Mouse (Mus musculus) forebrain, embryonic 13.5 days (tissue): Measurements from ENCODE around the gene Cfap99. TPM values are rescaled to one million over a fixed set of nuclear protein-coding genes. Genes with fewer than 3 reads are reported as not detected.
A peak's percentile ranks its signal among the peaks of the same experiment; 100 is the strongest.

Experiments
- ATAC-seq: fragments of 200-750 bp; cut with Nextera tagmentation; 2 replicates; pipeline ENCODE4 v1.8.0; 2017
- H3K27ac ChIP-seq: fragments of 300-500 bp; sonication (generic); 2 replicates; pipeline ENCODE4 v1.5.1; 2015; ENCODE audit warnings: inconsistent platforms, mild to moderate bottlenecking, moderate library complexity
- H3K27me3 ChIP-seq: fragments of 300-500 bp; sonication (generic); 2 replicates; pipeline ENCODE4 v1.6.1; 2015; ENCODE audit warnings: mild to moderate bottlenecking, inconsistent platforms
- H3K36me3 ChIP-seq: fragments of 300-500 bp; sonication (generic); 2 replicates; pipeline ENCODE4 v1.6.1; 2015; ENCODE audit warnings: mild to moderate bottlenecking, inconsistent platforms; ENCODE audit not compliant: poor library complexity, severe bottlenecking
- H3K4me1 ChIP-seq: fragments of 300-500 bp; sonication (generic); 2 replicates; pipeline ENCODE4 v1.6.1; 2015; ENCODE audit warnings: inconsistent platforms
- H3K4me2 ChIP-seq: fragments of 300-500 bp; sonication (generic); 2 replicates; pipeline ENCODE4 v1.6.1; 2015; ENCODE audit warnings: inconsistent platforms, mild to moderate bottlenecking, moderate library complexity
- H3K4me3 ChIP-seq: fragments of 300-500 bp; sonication (generic); 2 replicates; pipeline ENCODE4 v1.5.1; 2015; ENCODE audit warnings: mild to moderate bottlenecking, inconsistent platforms
- H3K9ac ChIP-seq: fragments of 300-500 bp; sonication (generic); 2 replicates; pipeline ENCODE4 v1.6.1; 2015; ENCODE audit warnings: mild to moderate bottlenecking, inconsistent platforms
- H3K9me3 ChIP-seq: fragments of 300-500 bp; sonication (generic); replicated peaks from 2 replicates; pipeline ENCODE4 v1.6.1; 2016; ENCODE audit warnings: inconsistent platforms
- WGBS: fragments of 180-500 bp; shearing (Covaris S2); methylation state at CpG from one replicate; pipeline ENCODE4 v1.1.7; 2015; 5-methylcytosine and 5-hydroxymethylcytosine counted together
- polyA plus RNA-seq: library from polyadenylated mRNA; unstranded; fragments of >200 nt; fragmentation: Nextera tagmentation; extraction: Ambion mirVana; gene quantifications from 2 replicates; pipeline ENCODE4 v1.2.1, GENCODE M21; 2015

Cfap99 gene
- 0.08 TPM in 1 of 2 replicates, not detected in the other for polyA plus RNA-seq

- Histone ChIP-seq H3K4me1 (peaks cover 15% of the 10 kb centered on the region), H3K4me3 (peak within 1 kb of the TSS; percentile 68), H3K9ac (peak within 1 kb of the TSS; percentile 64), H3K4me2 (peak within 1 kb of the TSS; percentile 90), H3K27me3 (peaks cover 63% of the 10 kb centered on the region), H3K9me3 (no peaks in the 10 kb centered on the region), H3K36me3 (no peaks in the 10 kb centered on the region), H3K27ac (no peak within 1 kb of the TSS)
- under 1% methylated on average over 73 of the region's 83 CpGs for WGBS
- peak; percentile 99 for ATAC-seq
These were observed at the start of gene Cfap99, which contains the start of gene Zfyve28 for GRCm38 (mm10) chr5:34288154-34288716. Gene Cfap99 (plus strand): TSS chr5:34288600. Gene Zfyve28 (minus strand): TSS chr5:34288449.

- H3K9ac ChIP-seq, result no peak overlapping the region
- H3K4me2 ChIP-seq, result no peak overlapping the region
- H3K4me1 ChIP-seq, result peaks cover 13% of the 10 kb centered on the region
- no peaks in the 10 kb centered on the region for H3K27me3 ChIP-seq
- 52% methylated on average over 15 of the region's 15 CpGs for WGBS
- H3K27ac ChIP-seq, result no peak overlapping the region
- no peaks in the 10 kb centered on the region for H3K9me3 ChIP-seq
- H3K36me3 ChIP-seq, result no peaks in the 10 kb centered on the region
- no peak for ATAC-seq
- no peak overlapping the region for H3K4me3 ChIP-seq
These were observed 46.0 kb upstream of the Cfap99 start for GRCm38 (mm10) chr5:34242224-34242963.

DNA sequence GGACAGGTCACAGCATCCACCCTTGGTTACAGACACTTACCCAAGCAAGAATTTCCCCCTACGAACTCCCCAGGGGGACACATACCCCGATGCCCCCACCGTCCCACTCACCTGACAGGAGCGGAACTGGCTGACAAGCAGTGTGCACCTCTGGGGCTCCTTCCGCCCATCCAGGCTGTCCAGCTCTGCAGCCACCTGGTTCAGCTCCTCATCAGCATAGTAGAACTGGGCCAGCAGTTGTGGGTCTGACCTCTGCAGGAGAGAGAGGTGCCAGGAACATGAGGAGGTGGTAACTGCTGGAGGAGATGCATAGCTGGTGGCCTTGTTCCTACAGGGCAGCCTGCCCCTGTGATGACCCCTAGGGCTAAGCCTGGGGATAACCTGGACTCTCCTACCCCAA is 45.3 kb upstream of the Cfap99 start:
- no peak for ATAC-seq
- no peak overlapping the region for H3K27ac ChIP-seq
- H3K4me1 ChIP-seq, result peaks cover 13% of the 10 kb centered on the region
- no peak overlapping the region for H3K9ac ChIP-seq
- WGBS, result 87% methylated on average over 5 of the region's 5 CpGs
- H3K27me3 ChIP-seq, result no peaks in the 10 kb centered on the region
- no peaks in the 10 kb centered on the region for H3K36me3 ChIP-seq
- no peaks in the 10 kb centered on the region for H3K9me3 ChIP-seq
- no peak overlapping the region for H3K4me2 ChIP-seq
- H3K4me3 ChIP-seq, result no peak overlapping the region

DNA sequence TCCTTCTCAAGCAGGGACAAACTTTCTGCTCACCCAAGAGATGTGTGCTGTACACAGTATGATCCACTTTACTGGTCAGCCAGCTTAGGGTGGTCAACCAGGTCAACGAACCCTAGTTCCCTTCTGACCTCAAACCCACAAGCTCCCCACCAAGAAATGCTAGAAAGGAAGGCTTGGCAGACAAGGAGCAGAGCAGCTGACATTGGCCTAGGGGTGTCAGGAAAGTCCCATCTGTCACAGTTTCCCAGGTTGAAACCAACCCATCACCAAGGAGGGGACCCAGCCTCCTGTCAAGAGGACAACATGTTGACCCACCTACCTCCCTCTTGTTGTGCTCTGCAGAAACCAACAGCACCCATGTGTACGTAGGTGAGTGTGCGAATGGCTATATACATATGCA is 42.0 kb upstream of the Cfap99 start:
- Histone ChIP-seq H3K9ac (no peak overlapping the region), H3K27ac (no peak overlapping the region), H3K36me3 (no peaks in the 10 kb centered on the region), H3K9me3 (no peaks in the 10 kb centered on the region), H3K4me3 (no peak overlapping the region), H3K4me2 (no peak overlapping the region), H3K4me1 (peaks cover 35% of the 10 kb centered on the region), H3K27me3 (no peaks in the 10 kb centered on the region)
- WGBS, result 95% methylated on average over 3 of the region's 3 CpGs
- ATAC-seq, result no peak

DNA sequence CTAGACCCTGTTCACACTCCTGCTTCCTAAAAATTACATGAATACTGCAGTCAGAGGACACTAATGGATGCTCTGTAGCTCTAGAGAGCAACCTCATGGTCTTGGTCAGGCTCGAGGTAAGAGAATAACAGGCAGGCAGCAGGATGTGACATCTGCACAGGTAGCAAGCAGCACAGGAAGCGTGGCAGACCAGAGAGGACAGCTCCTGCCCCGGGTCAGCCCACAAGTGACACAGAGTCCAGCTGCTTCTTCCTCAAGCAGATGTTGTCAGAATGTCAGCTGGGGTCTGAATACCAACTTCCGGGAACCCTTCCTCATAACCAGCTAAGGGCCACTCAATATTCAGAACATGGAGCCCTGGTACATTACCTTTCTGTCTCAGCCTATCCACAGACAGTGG is 39.3 kb upstream of the Cfap99 start:
- no peak for ATAC-seq
- no peaks in the 10 kb centered on the region for H3K9me3 ChIP-seq
- peaks cover 39% of the 10 kb centered on the region for H3K4me1 ChIP-seq
- no peak overlapping the region for H3K4me2 ChIP-seq
- no peak overlapping the region for H3K4me3 ChIP-seq
- WGBS, result 92% methylated on average over 4 of the region's 4 CpGs
- H3K27ac ChIP-seq, result no peak overlapping the region
- no peak overlapping the region for H3K9ac ChIP-seq
- H3K27me3 ChIP-seq, result no peaks in the 10 kb centered on the region
- no peaks in the 10 kb centered on the region for H3K36me3 ChIP-seq

DNA sequence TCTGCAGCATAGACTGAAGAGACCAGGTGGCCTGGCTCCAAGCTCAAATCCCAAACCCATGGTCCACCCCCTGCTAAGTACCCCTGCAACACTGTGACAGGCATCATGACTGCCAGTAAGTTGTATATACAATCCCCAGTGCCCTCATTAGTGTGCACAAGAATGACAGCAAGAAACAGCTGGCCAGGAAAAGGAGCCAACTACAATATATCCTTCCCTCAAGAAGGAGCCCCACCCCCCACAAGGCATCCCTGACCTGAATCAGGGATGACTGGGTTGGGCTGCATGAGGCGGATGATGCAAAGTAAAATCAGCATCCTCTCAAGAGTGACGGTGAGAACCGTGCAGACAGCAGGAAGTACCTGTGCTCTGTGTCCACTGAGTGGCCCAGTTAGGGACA is 38.3 kb upstream of the Cfap99 start:
- no peak overlapping the region for H3K4me2 ChIP-seq
- H3K9me3 ChIP-seq, result no peaks in the 10 kb centered on the region
- 71% methylated on average over 3 of the region's 3 CpGs for WGBS
- H3K9ac ChIP-seq, result no peak overlapping the region
- peaks cover 39% of the 10 kb centered on the region for H3K4me1 ChIP-seq
- H3K27ac ChIP-seq, result no peak overlapping the region
- no peak overlapping the region for H3K4me3 ChIP-seq
- H3K36me3 ChIP-seq, result no peaks in the 10 kb centered on the region
- no peak for ATAC-seq
- no peaks in the 10 kb centered on the region for H3K27me3 ChIP-seq

GRCm38 (mm10) chr5:34251794-34252193 is 36.6 kb upstream of the Cfap99 start:
- peak overlapping the region; percentile 81 for H3K27ac ChIP-seq
- 22% methylated on average over 4 of the region's 4 CpGs for WGBS
- ATAC-seq, result peak; percentile 45; the same call in 1 of the 2 replicates
- no peaks in the 10 kb centered on the region for H3K27me3 ChIP-seq
- H3K9me3 ChIP-seq, result no peaks in the 10 kb centered on the region
- H3K4me3 ChIP-seq, result no peak overlapping the region
- no peak overlapping the region for H3K9ac ChIP-seq
- peaks cover 39% of the 10 kb centered on the region for H3K4me1 ChIP-seq
- H3K36me3 ChIP-seq, result no peaks in the 10 kb centered on the region
- peak overlapping the region; percentile 16 for H3K4me2 ChIP-seq

DNA sequence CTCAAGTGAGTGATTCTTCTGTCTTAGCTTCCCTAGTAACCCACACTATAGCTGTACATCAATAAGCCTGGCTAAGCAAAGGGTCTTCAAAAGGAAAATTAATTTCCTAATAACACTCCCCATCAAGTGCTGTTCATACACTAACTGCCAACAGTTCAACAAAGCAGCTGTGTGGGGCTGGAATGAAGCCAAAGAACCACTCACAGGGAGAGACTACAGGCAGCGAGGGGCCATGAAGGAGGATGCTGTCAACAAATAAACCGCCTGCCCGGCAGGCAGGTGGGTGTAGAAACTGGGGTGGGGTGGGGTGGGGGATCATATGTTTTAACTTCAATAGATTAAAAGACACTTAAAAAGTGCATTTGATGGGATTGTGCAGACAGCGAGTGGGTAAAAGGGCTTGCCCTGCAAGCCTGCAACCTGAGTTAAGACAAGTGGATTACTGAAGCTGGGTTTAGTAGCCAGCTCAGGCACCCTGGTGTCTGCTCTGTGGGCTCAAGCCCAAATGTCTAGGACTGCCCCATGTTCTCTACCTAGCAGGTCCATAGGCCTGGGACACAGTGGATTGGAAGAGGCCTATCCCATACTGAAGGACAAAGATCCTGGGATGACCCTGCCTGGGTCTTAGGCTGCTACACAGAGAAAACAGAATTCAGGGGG is 36.0 kb upstream of the Cfap99 start:
- H3K4me3 ChIP-seq, result no peak overlapping the region
- peaks cover 39% of the 10 kb centered on the region for H3K4me1 ChIP-seq
- no peaks in the 10 kb centered on the region for H3K36me3 ChIP-seq
- peak; percentile 90 for ATAC-seq
- H3K27me3 ChIP-seq, result no peaks in the 10 kb centered on the region
- H3K27ac ChIP-seq, result peak overlapping the region; percentile 81
- WGBS, result 3% methylated on average over 4 of the region's 4 CpGs
- H3K9ac ChIP-seq, result no peak overlapping the region
- H3K9me3 ChIP-seq, result no peaks in the 10 kb centered on the region
- peak overlapping the region; percentile 16; the same call in 1 of the 2 replicates for H3K4me2 ChIP-seq

DNA sequence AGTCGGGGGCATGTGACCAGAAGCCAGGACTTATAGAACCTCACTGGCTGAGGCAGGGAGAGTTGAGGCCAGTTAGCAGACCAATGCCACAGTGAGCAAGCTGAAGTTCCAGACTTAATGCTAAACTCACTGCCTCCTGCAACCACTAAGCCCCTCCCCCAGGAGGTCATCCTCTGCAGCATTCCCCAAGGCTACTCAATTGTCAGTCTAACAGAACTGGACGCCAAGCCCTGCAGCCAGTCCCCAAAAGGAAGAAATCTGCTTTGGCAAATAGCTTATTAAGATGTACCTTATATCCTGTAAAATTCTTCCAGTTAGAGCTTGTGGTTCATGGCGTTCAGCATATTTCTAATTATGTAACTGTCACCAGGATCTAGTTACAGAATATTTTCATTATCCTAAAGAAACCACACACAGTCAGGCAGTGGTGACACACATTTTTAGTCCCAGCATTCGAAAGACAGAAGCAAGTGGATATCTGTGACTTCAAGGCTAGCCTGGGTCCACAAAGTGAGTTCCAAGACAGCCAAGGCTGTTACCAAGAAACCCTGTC is 35.4 kb upstream of the Cfap99 start:
- no peak for ATAC-seq
- Histone ChIP-seq H3K4me3 (no peak overlapping the region), H3K4me2 (no peak overlapping the region), H3K27me3 (no peaks in the 10 kb centered on the region), H3K27ac (peak overlapping the region; percentile 81), H3K36me3 (no peaks in the 10 kb centered on the region), H3K4me1 (peaks cover 39% of the 10 kb centered on the region), H3K9me3 (no peaks in the 10 kb centered on the region), H3K9ac (no peak overlapping the region)
- WGBS, result 53% methylated on average over 4 of the region's 4 CpGs

DNA sequence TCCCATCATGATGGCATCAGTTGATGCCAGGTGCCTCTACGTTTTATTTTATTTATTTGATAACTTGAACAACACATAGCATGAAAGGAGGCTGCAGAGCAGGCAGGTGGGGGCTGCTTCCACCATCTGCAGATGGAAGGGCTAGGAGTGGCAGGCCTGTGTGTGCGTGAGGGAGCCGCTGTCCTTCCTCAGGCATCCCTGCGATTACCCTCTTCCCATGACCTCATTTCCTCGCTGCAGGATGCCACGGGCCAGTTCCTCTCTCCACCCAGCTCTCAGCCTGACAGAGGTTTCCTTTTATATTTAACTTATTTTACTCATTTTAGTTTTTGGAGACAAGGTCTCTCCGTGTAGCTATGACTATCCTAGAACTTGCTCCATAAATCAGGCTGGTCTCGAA is 34.1 kb upstream of the Cfap99 start:
- H3K36me3 ChIP-seq, result no peaks in the 10 kb centered on the region
- WGBS, result 78% methylated on average over 8 of the region's 8 CpGs
- H3K9ac ChIP-seq, result no peak overlapping the region
- no peak overlapping the region for H3K4me3 ChIP-seq
- ATAC-seq, result no peak
- no peaks in the 10 kb centered on the region for H3K9me3 ChIP-seq
- no peak overlapping the region for H3K27ac ChIP-seq
- peaks cover 39% of the 10 kb centered on the region for H3K4me1 ChIP-seq
- H3K27me3 ChIP-seq, result no peaks in the 10 kb centered on the region
- H3K4me2 ChIP-seq, result no peak overlapping the region

- 86% methylated on average over 3 of the region's 3 CpGs for WGBS
- ATAC-seq, result no peak
These were observed 33.2 kb upstream of the Cfap99 start for GRCm38 (mm10) chr5:34255189-34255588.

GRCm38 (mm10) chr5:34259172-34259816 is 29.1 kb upstream of the Cfap99 start:
- Histone ChIP-seq H3K9me3 (no peaks in the 10 kb centered on the region), H3K36me3 (no peaks in the 10 kb centered on the region), H3K4me1 (no peaks in the 10 kb centered on the region), H3K4me2 (no peak overlapping the region), H3K27me3 (no peaks in the 10 kb centered on the region), H3K9ac (no peak overlapping the region), H3K4me3 (no peak overlapping the region), H3K27ac (no peak overlapping the region)
- WGBS, result 67% methylated on average over 3 of the region's 3 CpGs
- no peak for ATAC-seq

More at GRCm38 (mm10) chr5:34255189-34255588, 33.2 kb upstream of the Cfap99 start:
- Histone ChIP-seq H3K9ac (no peak overlapping the region), H3K27ac (no peak overlapping the region), H3K4me2 (no peak overlapping the region), H3K4me3 (no peak overlapping the region), H3K9me3 (no peaks in the 10 kb centered on the region), H3K27me3 (no peaks in the 10 kb centered on the region), H3K4me1 (peaks cover 30% of the 10 kb centered on the region), H3K36me3 (no peaks in the 10 kb centered on the region)
